Mouse (Mus musculus) induced T-regulatory cell, adult 2 months (primary cell): ENCODE measurements around the gene Nexmif.
"Not testable (repeated sequence)": the region's sequence is repeated elsewhere in the genome, so short reads cannot be mapped to it uniquely, and the experiment has no call there.

Experiments used
- DNase-seq: peaks from one replicate; pipeline ENCODE4 v3.0.0-alpha.2; 2012; ENCODE audit warnings: low read depth

Nexmif gene

GRCm38 (mm10) chrX:104200736-104201591, at the start of gene Nexmif:
TSS of gene Nexmif (minus strand) at chrX:104201185.
- DNase-seq = peak; percentile 5

GRCm38 (mm10) chrX:104208701-104209100, 7.7 kb upstream of the Nexmif start:
- DNase-seq = peak; percentile 2

- DNase-seq = no peak
Observed at GRCm38 (mm10) chrX:104201592-104202139, 681 bp upstream of the Nexmif start.

- DNase-seq = peak; percentile 6
Observed at GRCm38 (mm10) chrX:104200388-104200735, 623 bp downstream of the Nexmif start.

- peak; percentile 17 for DNase-seq
Observed at GRCm38 (mm10) chrX:104199611-104200387, 1.2 kb downstream of the Nexmif start.

- no peak for DNase-seq
Observed at GRCm38 (mm10) chrX:104199070-104199469, 1.9 kb downstream of the Nexmif start.

- no peak for DNase-seq
Observed at GRCm38 (mm10) chrX:104196561-104196960, 4.4 kb downstream of the Nexmif start.

GRCm38 (mm10) chrX:104179257-104179656, 21.7 kb downstream of the Nexmif start:
- peak; percentile 52 for DNase-seq

GRCm38 (mm10) chrX:104150072-104150471, 50.9 kb downstream of the Nexmif start:
- DNase-seq = no peak

GRCm38 (mm10) chrX:104115266-104115665, 85.7 kb downstream of the Nexmif start:
- not testable (repeated sequence) for DNase-seq

- no peak for DNase-seq
Observed at GRCm38 (mm10) chrX:104114596-104114995, 86.4 kb downstream of the Nexmif start.

GRCm38 (mm10) chrX:104054848-104055247, 146.1 kb downstream of the Nexmif start:
- DNase-seq = no peak

- DNase-seq = no peak
Observed at GRCm38 (mm10) chrX:104040276-104040675, 160.7 kb downstream of the Nexmif start.

- DNase-seq = peak; percentile 1
Observed at GRCm38 (mm10) chrX:104033843-104034242, 167.1 kb downstream of the Nexmif start.

GRCm38 (mm10) chrX:104032756-104033155, 168.2 kb downstream of the Nexmif start:
- peak; percentile 20 for DNase-seq
